Mouse (Mus musculus) cerebellum, postnatal 36 days (tissue): ENCODE measurements around the gene Lgals12.
A peak's percentile ranks its signal among the peaks of the same experiment; 100 is the strongest.

ENCODE experiments used
- DNase-seq, 2 experiments: peaks; one replicate each; pipeline ENCODE4 v3.0.0; 2021 to 2022; ENCODE audit warnings: mixed read lengths in 2 of 2

Gene Lgals12

GRCm38 (mm10) chr19:7583101-7583500, 23.9 kb downstream of the Lgals12 start:
- DNase-seq = no peak

GRCm38 (mm10) chr19:7581042-7581441, 26.0 kb downstream of the Lgals12 start:
- no peak for DNase-seq

- DNase-seq = no peak
Measured at GRCm38 (mm10) chr19:7577710-7578109, 29.3 kb downstream of the Lgals12 start.

- no peak for DNase-seq
Measured at GRCm38 (mm10) chr19:7576180-7576579, 30.8 kb downstream of the Lgals12 start.

GRCm38 (mm10) chr19:7569650-7570049, 37.3 kb downstream of the Lgals12 start:
- no peak for DNase-seq

- DNase-seq = no peak
Measured at GRCm38 (mm10) chr19:7568364-7568763, 38.6 kb downstream of the Lgals12 start.

GRCm38 (mm10) chr19:7566826-7567225, 40.2 kb downstream of the Lgals12 start:
- DNase-seq = no peak

GRCm38 (mm10) chr19:7564457-7564856, 42.5 kb downstream of the Lgals12 start:
- no peak for DNase-seq

- no peak for DNase-seq
Measured at GRCm38 (mm10) chr19:7563676-7564075, 43.3 kb downstream of the Lgals12 start.

GRCm38 (mm10) chr19:7562601-7563129, 44.3 kb downstream of the Lgals12 start:
- DNase-seq = no peak

- DNase-seq = no peak
Measured at GRCm38 (mm10) chr19:7561456-7561855, 45.5 kb downstream of the Lgals12 start.

- DNase-seq = no peak
Measured at GRCm38 (mm10) chr19:7559986-7560385, 47.0 kb downstream of the Lgals12 start.

GRCm38 (mm10) chr19:7558675-7559074, 48.3 kb downstream of the Lgals12 start:
- DNase-seq = no peak

GRCm38 (mm10) chr19:7557844-7558243, 49.1 kb downstream of the Lgals12 start:
- no peak for DNase-seq

GRCm38 (mm10) chr19:7557328-7557822, 49.6 kb downstream of the Lgals12 start, which contains the start of gene Pla2g16:
Pla2g16 (plus strand) TSS chr19:7557459.
- DNase-seq = peak in 1 of 2 experiments; percentile 14

- DNase-seq = no peak
Measured at GRCm38 (mm10) chr19:7556641-7557040, 50.4 kb downstream of the Lgals12 start.

- DNase-seq = no peak
Measured at GRCm38 (mm10) chr19:7554881-7555280, 52.1 kb downstream of the Lgals12 start.

GRCm38 (mm10) chr19:7553441-7553840, 53.6 kb downstream of the Lgals12 start:
- DNase-seq = no peak

- DNase-seq = no peak
Measured at GRCm38 (mm10) chr19:7552301-7552673, 54.7 kb downstream of the Lgals12 start.

GRCm38 (mm10) chr19:7551550-7552300, 55.3 kb downstream of the Lgals12 start:
- DNase-seq = no peak

- no peak for DNase-seq
Measured at GRCm38 (mm10) chr19:7548924-7549323, 58.1 kb downstream of the Lgals12 start.
